Mouse (Mus musculus): ENCODE measurements at regions not wholly inside any gene's neighbourhood (a gene's known extent, or its start where the extent isn't known, plus 50 kb on each side); places are given as distances from the start of the nearest gene placed in this dataset.

GRCm38 (mm10) chr4:56664921-56665320, 74.9 kb upstream of the Gm26657 start:
- no peak for TF ChIP-seq CTCF (conservative IDR thresholded peaks at IDR 0.05; ENCODE audit: low read length)
- no peak for TF ChIP-seq POU5F1 (IDR thresholded peaks at IDR 0.05; ENCODE audit: borderline replicate concordance, low read length)
- TF ChIP-seq NANOG (IDR thresholded peaks at IDR 0.05; ENCODE audit: borderline replicate concordance, low read length): no peak

Data from E14TG2a.4 (cell line).